Mouse (Mus musculus) gastrocnemius, postnatal 4 days (tissue): Measurements from ENCODE around the gene Gm3187. TPM values are rescaled to one million over a fixed set of nuclear protein-coding genes. Genes with fewer than 3 reads are reported as not detected.
"Not testable (repeated sequence)": the region's sequence is repeated elsewhere in the genome, so short reads cannot be mapped to it uniquely, and the experiment has no call there.

Experiments used
- DNase-seq, 2 experiments: peaks; one replicate each; pipeline ENCODE4 v3.0.0; 2021 to 2022; ENCODE audit warnings: low spot score in 2 of 2, mixed read lengths in 2 of 2
- long read RNA-seq, 2 experiments: library from polyadenylated mRNA; stranded (forward); transcript quantifications; one replicate each; pipeline ENCODE4 v2.0.0; 2021
- total RNA-seq, 2 experiments: library from RNA; stranded (reverse); gene quantifications; 2 replicates each; pipeline ENCODE4 v1.2.3; 2021

Gm3187 gene
- not detected for total RNA-seq
- long read RNA-seq, experiment 1: 0 reads
- long read RNA-seq, experiment 2: 0 reads

GRCm38 (mm10) chr14:5483907-5484306 is at the start of gene Gm3187:
Gene Gm3187 (plus strand): TSS chr14:5484207.
- DNase-seq: not testable (repeated sequence)

GRCm38 (mm10) chr14:5455367-5455766 is 28.6 kb upstream of the Gm3187 start, which contains the start of gene Gm3194:
Gene Gm3194 (minus strand): TSS chr14:5455467.
- DNase-seq: not testable (repeated sequence)

GRCm38 (mm10) chr14:5460469-5460868 is 23.5 kb upstream of the Gm3187 start:
- DNase-seq: not testable (repeated sequence)

GRCm38 (mm10) chr14:5477730-5478129 is 6.3 kb upstream of the Gm3187 start, which contains the start of gene Gm8246:
Gene Gm8246 (minus strand): TSS chr14:5477830.
- DNase-seq: not testable (repeated sequence)

GRCm38 (mm10) chr14:5501374-5501773 is 17.4 kb downstream of the Gm3187 start, which contains the start of gene Gm3488:
Gene Gm3488 (plus strand): TSS chr14:5501674.
- not testable (repeated sequence) for DNase-seq

GRCm38 (mm10) chr14:5538196-5538595 is 54.2 kb downstream of the Gm3187 start, which contains the start of gene Gm3532:
Gene Gm3532 (plus strand): TSS chr14:5538496.
- not testable (repeated sequence) for DNase-seq

Other genes starting within 250 kb of the Gm3187 start
- gene Gm3526, start 223.6 kb upstream of the Gm3187 start, total RNA-seq: not detected
- gene Gm3542, start 149.3 kb upstream of the Gm3187 start, total RNA-seq: not detected
- gene Gm3500, start 95.2 kb upstream of the Gm3187 start, total RNA-seq: not detected
- gene Gm3194, start 28.7 kb upstream of the Gm3187 start, total RNA-seq: 1 to 10 TPM; 1.6 to 2.3 TPM
- not detected for gene Gm8246, start 6.4 kb upstream of the Gm3187 start, total RNA-seq
- 1 to 10 TPM; 1.3 to 1.7 TPM for gene Gm3488, start 17.5 kb downstream of the Gm3187 start, total RNA-seq
- gene Gm3532, start 54.3 kb downstream of the Gm3187 start, total RNA-seq: not detected
- gene Gm8265, start 148.8 kb downstream of the Gm3187 start, total RNA-seq: not detected
- gene Gm9603, start 203.2 kb downstream of the Gm3187 start, total RNA-seq: not detected